Mouse (Mus musculus) cerebral cortex, adult 2 months (tissue): ENCODE data around the gene Fbxl14.

Experiments
- WGBS: fragments of 180-500 bp; shearing (Covaris S2); methylation state at CpG from one replicate; pipeline ENCODE4 v1.1.7; 2018; 5-methylcytosine and 5-hydroxymethylcytosine counted together

Fbxl14 gene

GRCm38 (mm10) chr6:119479343-119479875 is at the start of gene Fbxl14:
Gene Fbxl14, plus strand, starts transcription at chr6:119479668.
- 1% methylated on average over 99 of the region's 101 CpGs for WGBS

GRCm38 (mm10) chr6:119430508-119430907 is 49.0 kb upstream of the Fbxl14 start:
- 57% methylated on average over 2 of the region's 2 CpGs for WGBS

- 91% methylated on average over 6 of the region's 6 CpGs for WGBS
Observed at GRCm38 (mm10) chr6:119431751-119432324, 47.6 kb upstream of the Fbxl14 start.

- 95% methylated on average over 4 of the region's 4 CpGs for WGBS
Observed at GRCm38 (mm10) chr6:119434394-119434793, 45.1 kb upstream of the Fbxl14 start.

GRCm38 (mm10) chr6:119437894-119438761 is 41.3 kb upstream of the Fbxl14 start:
- 66% methylated on average over 8 of the region's 8 CpGs for WGBS

- WGBS, result 83% methylated on average over 5 of the region's 5 CpGs
Observed at GRCm38 (mm10) chr6:119442729-119443128, 36.7 kb upstream of the Fbxl14 start.

- 20% methylated on average over 12 of the region's 12 CpGs for WGBS
Observed at GRCm38 (mm10) chr6:119443742-119444645, 35.5 kb upstream of the Fbxl14 start.

GRCm38 (mm10) chr6:119445671-119446607 is 33.5 kb upstream of the Fbxl14 start:
- 78% methylated on average over 11 of the region's 11 CpGs for WGBS

- WGBS, result 28% methylated on average over 18 of the region's 18 CpGs
Observed at GRCm38 (mm10) chr6:119448321-119449059, 31.0 kb upstream of the Fbxl14 start.

GRCm38 (mm10) chr6:119449060-119449499 is 30.4 kb upstream of the Fbxl14 start:
- 11% methylated on average over 23 of the region's 23 CpGs for WGBS

GRCm38 (mm10) chr6:119450965-119451943 is 28.2 kb upstream of the Fbxl14 start:
- WGBS, result 39% methylated on average over 14 of the region's 14 CpGs

- WGBS, result 2% methylated on average over 15 of the region's 15 CpGs
Observed at GRCm38 (mm10) chr6:119451981-119452499, 27.4 kb upstream of the Fbxl14 start.

- WGBS, result 76% methylated on average over 8 of the region's 8 CpGs
Observed at GRCm38 (mm10) chr6:119458166-119458565, 21.3 kb upstream of the Fbxl14 start.

- 85% methylated on average over 4 of the region's 4 CpGs for WGBS
Observed at GRCm38 (mm10) chr6:119459041-119459440, 20.4 kb upstream of the Fbxl14 start.

- WGBS, result 86% methylated on average over 5 of the region's 5 CpGs
Observed at GRCm38 (mm10) chr6:119460391-119460790, 19.1 kb upstream of the Fbxl14 start.

GRCm38 (mm10) chr6:119466161-119466560 is 13.3 kb upstream of the Fbxl14 start:
- WGBS, result 98% methylated on average over 1 of the region's 1 CpGs

- WGBS, result 72% methylated on average over 10 of the region's 10 CpGs
Observed at GRCm38 (mm10) chr6:119466921-119467784, 12.3 kb upstream of the Fbxl14 start.

- WGBS, result 91% methylated on average over 2 of the region's 2 CpGs
Observed at GRCm38 (mm10) chr6:119467785-119468059, 11.7 kb upstream of the Fbxl14 start.
